Mouse (Mus musculus) liver, adult 2 months (tissue): Measurements from ENCODE around the gene Cdkl3. TPM values are rescaled to one million over a fixed set of nuclear protein-coding genes. Genes with fewer than 3 reads are reported as not detected.

ENCODE experiments used
- DNase-seq: peaks from one replicate; pipeline ENCODE4 v3.0.0-alpha.2; 2011; ENCODE audit warnings: low read depth, low spot score; ENCODE audit errors: extremely low read depth
- H3K27ac ChIP-seq: fragments of 200-500 bp; replicated peaks from 2 replicates; pipeline ENCODE4 v1.5.1; 2012; ENCODE audit warnings: low read depth, mild to moderate bottlenecking, control low read depth, inconsistent platforms, low read length; ENCODE audit not compliant: insufficient read depth
- H3K27me3 ChIP-seq: fragments of 200-500 bp; 2 replicates; pipeline ENCODE4 v1.6.1; 2012; ENCODE audit warnings: mild to moderate bottlenecking, moderate library complexity, low read length, inconsistent platforms; ENCODE audit not compliant: control insufficient read depth, insufficient read depth
- H3K36me3 ChIP-seq: fragments of 200-500 bp; 2 replicates; pipeline ENCODE4 v1.6.1; 2012; ENCODE audit warnings: low read length, inconsistent platforms; ENCODE audit not compliant: control insufficient read depth, insufficient read depth
- H3K4me1 ChIP-seq: fragments of 200-500 bp; 2 replicates; pipeline ENCODE4 v1.6.1; 2011; ENCODE audit warnings: low read length; ENCODE audit not compliant: control insufficient read depth, insufficient read depth
- H3K4me3 ChIP-seq: fragments of 200-500 bp; 2 replicates; pipeline ENCODE4 v1.5.1; 2011; ENCODE audit warnings: low read depth, mild to moderate bottlenecking, control low read depth, low read length, moderate library complexity; ENCODE audit not compliant: insufficient read depth
- H3K79me2 ChIP-seq: fragments of 200-500 bp; 2 replicates; pipeline ENCODE4 v1.6.1; 2012; ENCODE audit warnings: inconsistent platforms, mild to moderate bottlenecking, low read length, moderate library complexity; ENCODE audit not compliant: control insufficient read depth, insufficient read depth
- H3K9ac ChIP-seq: fragments of 200-500 bp; 2 replicates; pipeline ENCODE4 v1.6.1; 2012; ENCODE audit warnings: low read depth, mild to moderate bottlenecking, control low read depth, inconsistent platforms, low read length
- CTCF ChIP-seq: fragments of 200-500 bp; IDR thresholded peaks from 2 replicates; pipeline ENCODE4 v1.5.1; 2011; ENCODE audit warnings: low read depth, low read length, control low read depth
- POLR2A ChIP-seq: fragments of 200-500 bp; IDR thresholded peaks from 2 replicates; pipeline ENCODE4 v1.6.1; 2011; ENCODE audit warnings: low read length, control low read depth; ENCODE audit not compliant: insufficient read depth; ENCODE audit errors: extremely low read depth
- WGBS: fragments of 180-500 bp; shearing (Covaris S2); methylation state at CpG from one replicate; pipeline ENCODE4 v1.1.7; 2018; 5-methylcytosine and 5-hydroxymethylcytosine counted together
- polyA plus RNA-seq: library from polyadenylated mRNA; depleted of rRNA; stranded (reverse); fragments of >200 nt; gene quantifications from 2 replicates; pipeline ENCODE4 v1.2.3, GENCODE M21; 2012
- total RNA-seq: library from RNA; depleted of rRNA; stranded (reverse); fragments of >200 nt; gene quantifications from 2 replicates; pipeline ENCODE4 v1.2.3, GENCODE M21; 2014

The Cdkl3 gene
- total and polyA plus RNA-seq, 2 experiments = 0.05 to 1.7 TPM

- Histone ChIP-seq H3K79me2 (no peaks in the 10 kb centered on the region), H3K36me3 (no peaks in the 10 kb centered on the region), H3K27ac (no peak overlapping the region), H3K4me1 (no peaks in the 10 kb centered on the region), H3K4me3 (no peak overlapping the region), H3K27me3 (no peaks in the 10 kb centered on the region), H3K9ac (no peak overlapping the region)
- 94% methylated on average over 8 of the region's 8 CpGs for WGBS
- no peak for DNase-seq
- no peak for TF ChIP-seq POLR2A
- TF ChIP-seq CTCF = no peak
Observed at GRCm38 (mm10) chr11:51961761-51962160, 42.3 kb upstream of the Cdkl3 start.

GRCm38 (mm10) chr11:51962277-51962676, 41.7 kb upstream of the Cdkl3 start:
- Histone ChIP-seq H3K27ac (no peak overlapping the region), H3K4me1 (no peaks in the 10 kb centered on the region), H3K9ac (no peak overlapping the region), H3K4me3 (no peak overlapping the region), H3K36me3 (no peaks in the 10 kb centered on the region), H3K27me3 (no peaks in the 10 kb centered on the region), H3K79me2 (no peaks in the 10 kb centered on the region)
- DNase-seq = no peak
- TF ChIP-seq CTCF = no peak
- no peak for TF ChIP-seq POLR2A
- 93% methylated on average over 7 of the region's 7 CpGs for WGBS

- Histone ChIP-seq H3K27ac (no peak overlapping the region), H3K4me1 (peaks cover 3% of the 10 kb centered on the region), H3K79me2 (no peaks in the 10 kb centered on the region; the same call in 1 of the 2 replicates), H3K36me3 (peaks cover 12% of the 10 kb centered on the region), H3K9ac (no peak overlapping the region), H3K27me3 (no peaks in the 10 kb centered on the region), H3K4me3 (no peak overlapping the region)
- TF ChIP-seq POLR2A (no peak), CTCF (no peak)
- 84% methylated on average over 5 of the region's 5 CpGs for WGBS
- no peak for DNase-seq
Observed at GRCm38 (mm10) chr11:51966651-51967050, 37.4 kb upstream of the Cdkl3 start.

- TF ChIP-seq POLR2A = 0 out of 2 replicates have a peak, but pooled peaks have one; percentile 24
- TF ChIP-seq CTCF = peak; percentile 93
- H3K9ac ChIP-seq = peak within 1 kb of the TSS; percentile 81
- H3K4me3 ChIP-seq = peak within 1 kb of the TSS; percentile 84
- peaks cover 3% of the 10 kb centered on the region for H3K4me1 ChIP-seq
- H3K27me3 ChIP-seq = no peaks in the 10 kb centered on the region
- no peaks in the 10 kb centered on the region; the same call in 1 of the 2 replicates for H3K79me2 ChIP-seq
- DNase-seq = peak; percentile 78
- H3K36me3 ChIP-seq = peaks cover 21% of the 10 kb centered on the region
- peak within 1 kb of the TSS; percentile 20; the same call in 1 of the 2 replicates for H3K27ac ChIP-seq
- 1% methylated on average over 63 of the region's 63 CpGs for WGBS
Observed at GRCm38 (mm10) chr11:51967443-51968401, 36.3 kb upstream of the Cdkl3 start, which contains the start of gene Cdkn2aipnl. Gene Cdkn2aipnl (plus strand): TSS chr11:51967661.

GRCm38 (mm10) chr11:51968896-51969295, 35.1 kb upstream of the Cdkl3 start:
- no peak overlapping the region for H3K9ac ChIP-seq
- no peak overlapping the region for H3K4me3 ChIP-seq

More at GRCm38 (mm10) chr11:51968896-51969295, 35.1 kb upstream of the Cdkl3 start:
- Histone ChIP-seq H3K27ac (no peak overlapping the region), H3K36me3 (peaks cover 21% of the 10 kb centered on the region), H3K27me3 (no peaks in the 10 kb centered on the region), H3K79me2 (no peaks in the 10 kb centered on the region; the same call in 1 of the 2 replicates), H3K4me1 (peaks cover 3% of the 10 kb centered on the region)
- 89% methylated on average over 9 of the region's 9 CpGs for WGBS
- TF ChIP-seq CTCF = no peak
- TF ChIP-seq POLR2A = no peak
- no peak for DNase-seq
